Mouse (Mus musculus) intestine, postnatal 0 days (tissue): ENCODE data around the gene Ttc5. TPM values are rescaled to one million over a fixed set of nuclear protein-coding genes. Genes with fewer than 3 reads are reported as not detected.
"Not testable (repeated sequence)": the region's sequence is repeated elsewhere in the genome, so short reads cannot be mapped to it uniquely, and the experiment has no call there.

Experiments used
- ATAC-seq: fragments of 200-750 bp; cut with Nextera tagmentation; 2 replicates; pipeline ENCODE4 v1.8.0; 2017; ENCODE audit warnings: mild to moderate bottlenecking, moderate TSS enrichment, moderate library complexity
- H3K27ac ChIP-seq: fragments of 300-500 bp; sonication (generic); 2 replicates; pipeline ENCODE4 v1.5.1; 2014; ENCODE audit warnings: mild to moderate bottlenecking, low read depth, low read length, moderate library complexity
- H3K27me3 ChIP-seq: fragments of 300-500 bp; sonication (generic); replicated peaks from 2 replicates; pipeline ENCODE4 v1.6.1; 2014; ENCODE audit warnings: low read length, mixed read lengths; ENCODE audit not compliant: control insufficient read depth, insufficient read depth
- H3K36me3 ChIP-seq: fragments of 300-500 bp; sonication (generic); 2 replicates; pipeline ENCODE4 v1.6.1; 2014; ENCODE audit warnings: mild to moderate bottlenecking, moderate library complexity; ENCODE audit not compliant: control insufficient read depth, insufficient read depth
- H3K4me1 ChIP-seq: fragments of 300-500 bp; sonication (generic); replicated peaks from 2 replicates; pipeline ENCODE4 v1.6.1; 2014; ENCODE audit warnings: antibody characterized with exemption, low read length, mixed read lengths; ENCODE audit not compliant: control insufficient read depth, insufficient read depth
- H3K4me2 ChIP-seq: fragments of 300-500 bp; sonication (generic); replicated peaks from 2 replicates; pipeline ENCODE4 v1.6.1; 2014; ENCODE audit warnings: low read depth, mild to moderate bottlenecking, moderate library complexity
- H3K4me3 ChIP-seq: fragments of 300-500 bp; sonication (generic); 2 replicates; pipeline ENCODE4 v1.5.1; 2014; ENCODE audit warnings: low read depth, low read length
- H3K9ac ChIP-seq: fragments of 300-500 bp; sonication (generic); 2 replicates; pipeline ENCODE4 v1.6.1; 2014; ENCODE audit warnings: mild to moderate bottlenecking, low read depth, low read length
- H3K9me3 ChIP-seq: fragments of 300-500 bp; sonication (generic); 2 replicates; pipeline ENCODE4 v1.6.1; 2016; ENCODE audit warnings: mixed run types; ENCODE audit not compliant: control insufficient read depth
- CTCF ChIP-seq: sonication (generic); IDR thresholded peaks from 2 replicates; pipeline ENCODE4 v1.5.1; 2016; ENCODE audit warnings: low read depth, mild to moderate bottlenecking, control low read depth, antibody characterized with exemption, moderate library complexity
- WGBS: fragments of 180-500 bp; shearing (Covaris S2); extraction: QIAGEN DNeasy Blood & Tissue Kit; methylation state at CpG from one replicate; pipeline ENCODE4 v1.1.7; 2014; 5-methylcytosine and 5-hydroxymethylcytosine counted together
- polyA plus RNA-seq: library from polyadenylated mRNA; unstranded; fragments of >200 nt; fragmentation: Nextera tagmentation; extraction: Ambion mirVana; gene quantifications from 2 replicates; pipeline ENCODE4 v1.2.1, GENCODE M21; 2015

Ttc5 gene
- polyA plus RNA-seq, 1 experiment from 2014 or later = 30.5 TPM

DNA sequence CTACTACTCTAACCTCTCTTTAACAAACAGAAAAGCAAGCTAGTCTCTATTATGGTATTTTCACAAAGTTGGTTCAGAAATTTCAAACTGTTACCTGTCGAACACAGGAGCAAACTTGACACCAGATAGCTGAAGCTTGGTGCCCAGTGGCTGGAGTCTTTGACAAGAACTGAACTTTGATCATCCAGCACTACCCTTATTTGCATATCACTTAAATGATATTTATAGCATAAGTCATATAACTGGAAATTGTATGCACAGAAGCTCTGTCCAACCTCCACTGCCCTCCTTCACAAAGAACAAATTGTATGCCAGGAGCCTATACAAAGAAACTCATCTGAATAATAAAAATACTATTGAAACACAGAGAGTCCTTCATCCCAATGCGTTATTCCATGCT, 43.7 kb downstream of the Ttc5 start:
- no peaks in the 10 kb centered on the region for H3K9me3 ChIP-seq
- no peaks in the 10 kb centered on the region for H3K27me3 ChIP-seq
- no peak overlapping the region for H3K4me2 ChIP-seq
- no peaks in the 10 kb centered on the region for H3K36me3 ChIP-seq
- H3K9ac ChIP-seq = no peak overlapping the region
- H3K27ac ChIP-seq = no peak overlapping the region
- H3K4me3 ChIP-seq = no peak overlapping the region
- ATAC-seq = no peak
- 31% methylated on average over 2 of the region's 2 CpGs for WGBS
- TF ChIP-seq CTCF = no peak
- no peaks in the 10 kb centered on the region for H3K4me1 ChIP-seq

- H3K9ac ChIP-seq = no peak overlapping the region
- no peaks in the 10 kb centered on the region for H3K27me3 ChIP-seq
- no peaks in the 10 kb centered on the region for H3K36me3 ChIP-seq
- no peak overlapping the region for H3K4me3 ChIP-seq
- TF ChIP-seq CTCF = no peak
- ATAC-seq = no peak
- no peak overlapping the region for H3K27ac ChIP-seq
- no peaks in the 10 kb centered on the region for H3K4me1 ChIP-seq
- H3K9me3 ChIP-seq = no peaks in the 10 kb centered on the region
- WGBS = 78% methylated on average over 2 of the region's 2 CpGs
- H3K4me2 ChIP-seq = no peak overlapping the region
Measured at GRCm38 (mm10) chr14:50740334-50740733, 45.0 kb downstream of the Ttc5 start.

DNA sequence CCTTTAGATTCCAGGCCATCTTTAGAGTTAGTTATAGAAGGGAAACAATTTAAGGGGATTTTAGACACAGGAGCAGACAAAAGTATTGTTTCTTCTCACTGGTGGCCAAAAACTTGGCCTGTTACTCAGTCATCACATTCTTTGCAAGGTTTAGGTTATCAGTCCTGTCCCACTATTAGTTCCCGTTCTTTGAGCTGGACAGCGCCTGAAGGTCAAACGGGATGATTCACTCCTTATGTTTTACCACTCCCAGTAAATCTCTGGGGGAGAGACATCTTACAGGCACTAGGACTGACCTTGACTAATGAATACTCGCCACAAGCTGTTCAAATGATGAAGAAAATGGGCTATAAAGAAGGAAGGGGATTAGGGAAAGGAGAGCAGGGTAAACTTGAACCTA, 62.9 kb downstream of the Ttc5 start:
- H3K4me3 ChIP-seq, H3K9me3 ChIP-seq, H3K27me3 ChIP-seq, H3K9ac ChIP-seq, H3K4me2 ChIP-seq, H3K4me1 ChIP-seq, H3K27ac ChIP-seq, H3K36me3 ChIP-seq, ATAC-seq: not testable (repeated sequence)
- 84% methylated on average over 3 of the region's 4 CpGs for WGBS

DNA sequence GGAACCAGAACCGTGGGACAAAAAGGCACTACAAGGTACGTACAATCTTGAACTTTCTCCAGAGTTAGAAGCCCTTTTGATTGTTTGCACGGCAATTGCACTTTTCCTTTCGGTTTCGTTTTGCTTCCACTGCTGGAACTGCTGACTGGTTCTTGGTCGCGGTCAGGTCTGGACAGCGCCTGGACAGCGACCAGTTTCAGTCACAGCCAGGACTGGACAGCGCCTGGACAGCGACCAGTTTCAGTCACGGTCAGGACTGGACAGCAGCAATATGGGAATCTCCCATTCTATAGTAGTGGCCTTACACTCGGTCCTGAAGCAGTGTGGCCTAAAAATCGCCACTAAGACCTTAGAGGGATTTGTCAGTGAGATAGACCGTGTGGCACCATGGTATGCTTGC, 65.4 kb downstream of the Ttc5 start:
- not testable (repeated sequence) for H3K27me3 ChIP-seq, H3K4me3 ChIP-seq, H3K9me3 ChIP-seq, H3K9ac ChIP-seq, H3K27ac ChIP-seq, ATAC-seq, H3K36me3 ChIP-seq, H3K4me2 ChIP-seq, H3K4me1 ChIP-seq
- 89% methylated on average over 15 of the region's 15 CpGs for WGBS

Other genes with a start within 250 kb of the Ttc5 start
- not detected in 2 replicates for gene Olfr744, start 170.6 kb downstream of the Ttc5 start, polyA plus RNA-seq
- not detected in 2 replicates for gene Olfr745, start 146.1 kb downstream of the Ttc5 start, polyA plus RNA-seq
- gene Olfr746, start 138.4 kb downstream of the Ttc5 start, polyA plus RNA-seq = not detected in 2 replicates
- gene Olfr747, start 92.3 kb downstream of the Ttc5 start, polyA plus RNA-seq = not detected in 2 replicates
- gene Olfr748, start 78.1 kb downstream of the Ttc5 start, polyA plus RNA-seq = not detected in 2 replicates
- not detected in 2 replicates for gene Olfr749, start 40.4 kb downstream of the Ttc5 start, polyA plus RNA-seq
- gene Ccnb1ip1, start 22.2 kb upstream of the Ttc5 start, polyA plus RNA-seq = not detected in 2 replicates
- gene Parp2, start 22.3 kb upstream of the Ttc5 start, polyA plus RNA-seq = 35.4 and 36.7 TPM in 2 replicates
- gene Tep1, start 85.0 kb upstream of the Ttc5 start, polyA plus RNA-seq = 23.7 and 23.8 TPM in 2 replicates
- gene Klhl33, start 112.0 kb upstream of the Ttc5 start, polyA plus RNA-seq = 0.09 and 0.17 TPM in 2 replicates
- gene Osgep, start 139.4 kb upstream of the Ttc5 start, polyA plus RNA-seq = 56.8 and 57.8 TPM in 2 replicates
- 71.0 and 74.1 TPM in 2 replicates for gene Apex1, start 139.4 kb upstream of the Ttc5 start, polyA plus RNA-seq
- 51.2 and 51.4 TPM in 2 replicates for gene Pip4p1, start 145.3 kb upstream of the Ttc5 start, polyA plus RNA-seq
- 138 and 143 TPM in 2 replicates for gene Pnp, start 145.6 kb upstream of the Ttc5 start, polyA plus RNA-seq
- not detected in 2 replicates for gene Gm49342, start 159.0 kb upstream of the Ttc5 start, polyA plus RNA-seq
- 32.3 and 32.5 TPM in 2 replicates for gene Pnp2, start 170.5 kb upstream of the Ttc5 start, polyA plus RNA-seq
- 0.16 and 0.29 TPM in 2 replicates for gene Rnase10, start 222.2 kb upstream of the Ttc5 start, polyA plus RNA-seq